Mouse (Mus musculus) kidney, adult 2 months (tissue): ENCODE data around the gene Kcnk4.

Experiments
- CTCF ChIP-seq: fragments of 200-500 bp; conservative IDR thresholded peaks from 2 replicates; pipeline ENCODE4 v1.5.1; 2011; ENCODE audit warnings: low read depth, mild to moderate bottlenecking, control low read depth, low read length, moderate library complexity, mixed read lengths; ENCODE audit not compliant: insufficient read depth, insufficient read length
- POLR2A ChIP-seq: fragments of 200-500 bp; IDR thresholded peaks from one replicate; pipeline ENCODE4 v1.6.1; 2011; ENCODE audit warnings: low read depth, low read length, control low read depth

DNA sequence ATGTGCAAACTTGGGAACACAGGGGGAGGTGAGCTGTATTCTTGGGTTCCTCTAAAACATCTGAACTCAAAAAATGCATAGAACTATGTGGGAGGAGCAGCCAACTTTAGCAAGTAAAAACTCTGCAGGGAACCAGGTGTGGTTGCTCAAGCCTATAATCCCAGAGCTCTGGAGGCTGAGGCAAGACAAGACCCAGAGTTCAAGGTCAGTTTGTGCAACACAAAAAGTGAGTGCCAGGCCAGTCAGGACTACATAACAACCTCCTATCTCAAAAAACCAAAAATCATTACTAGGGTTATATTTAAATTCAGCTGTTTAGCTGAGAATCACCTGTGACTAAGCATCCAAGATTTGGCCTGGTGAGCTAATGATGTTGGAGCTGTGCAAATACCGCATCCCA is 2.3 kb downstream of the Kcnk4 start:
- TF ChIP-seq CTCF (no peak), POLR2A (no peak)
